Mouse (Mus musculus) liver, embryonic 14.5 days (tissue): ENCODE measurements at regions not wholly inside any gene's neighbourhood (a gene's known extent, or its start where the extent isn't known, plus 50 kb on each side); places are given as distances from the start of the nearest gene placed in this dataset.

Experiments used
- CTCF ChIP-seq: IDR thresholded peaks from 2 replicates; pipeline ENCODE4 v1.5.1; 2016; ENCODE audit warnings: antibody characterized with exemption, low read depth, control low read depth
- EP300 ChIP-seq: IDR thresholded peaks from 2 replicates; pipeline ENCODE4 v1.6.1; 2016; ENCODE audit warnings: antibody characterized with exemption, low read depth

DNA sequence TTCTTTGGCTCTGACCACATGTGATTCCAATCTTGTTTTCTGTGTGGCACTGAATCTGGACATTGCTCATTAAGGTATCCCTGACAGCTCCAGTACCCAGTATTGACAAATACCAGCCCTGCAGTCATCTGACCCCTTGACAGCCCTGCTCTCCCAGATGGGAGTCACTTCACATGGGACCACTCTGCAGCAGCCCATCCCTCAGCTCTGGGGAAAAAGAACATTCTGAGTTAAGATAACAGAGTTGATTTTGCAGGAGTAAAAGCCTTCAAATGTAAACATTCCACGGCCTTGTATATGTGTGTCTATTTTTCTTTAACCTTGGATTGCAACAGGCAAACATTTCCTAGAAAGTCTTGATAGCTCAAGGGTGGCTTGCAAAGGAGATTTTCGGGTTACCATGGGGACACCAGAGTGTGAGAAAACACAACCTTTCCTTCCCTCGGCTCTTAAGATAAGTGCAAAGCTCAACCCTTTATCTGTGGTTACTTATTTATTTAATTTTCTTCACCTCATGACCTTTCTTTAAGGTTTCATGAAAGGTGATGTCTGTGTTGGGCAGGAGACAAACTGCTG is 444.4 kb upstream of the Sox11 start:
- TF ChIP-seq CTCF (no peak), EP300 (no peak)
